Mouse (Mus musculus): Measurements from ENCODE around the gene Gm20696. TPM values are rescaled to one million over a fixed set of nuclear protein-coding genes. Genes with fewer than 3 reads are reported as not detected.
A peak's percentile ranks its signal among the peaks of the same experiment; 100 is the strongest.

Gm20696 gene
- polyA plus RNA-seq, 1 experiment = 1.5 TPM

- no peak for DNase-seq (ENCODE audit: extremely low spot score in 1 of 2, low spot score in 1 of 2)
These were observed 417.0 kb downstream of the Gm20696 start for GRCm38 (mm10) chr6:99249496-99250030.

- no peak for DNase-seq (ENCODE audit: extremely low spot score in 1 of 2, low spot score in 1 of 2)
These were observed 418.2 kb downstream of the Gm20696 start for GRCm38 (mm10) chr6:99248396-99248795.

- no peak for DNase-seq (ENCODE audit: extremely low spot score in 1 of 2, low spot score in 1 of 2)
These were observed 424.8 kb downstream of the Gm20696 start for GRCm38 (mm10) chr6:99241625-99242395.

GRCm38 (mm10) chr6:99240764-99241163, 425.8 kb downstream of the Gm20696 start:
- DNase-seq (ENCODE audit: extremely low spot score in 1 of 2, low spot score in 1 of 2) = no peak

- peak in 1 of 2 experiments; percentile 24 for DNase-seq (ENCODE audit: extremely low spot score in 1 of 2, low spot score in 1 of 2)
These were observed 431.0 kb downstream of the Gm20696 start for GRCm38 (mm10) chr6:99235588-99235987.

GRCm38 (mm10) chr6:99233411-99233810, 433.2 kb downstream of the Gm20696 start:
- DNase-seq (ENCODE audit: extremely low spot score in 1 of 2, low spot score in 1 of 2) = no peak

GRCm38 (mm10) chr6:99228336-99228870, 438.2 kb downstream of the Gm20696 start:
- DNase-seq (ENCODE audit: extremely low spot score in 1 of 2, low spot score in 1 of 2) = no peak

- no peak for DNase-seq (ENCODE audit: extremely low spot score in 1 of 2, low spot score in 1 of 2)
These were observed 445.4 kb downstream of the Gm20696 start for GRCm38 (mm10) chr6:99221147-99221546.

DNA sequence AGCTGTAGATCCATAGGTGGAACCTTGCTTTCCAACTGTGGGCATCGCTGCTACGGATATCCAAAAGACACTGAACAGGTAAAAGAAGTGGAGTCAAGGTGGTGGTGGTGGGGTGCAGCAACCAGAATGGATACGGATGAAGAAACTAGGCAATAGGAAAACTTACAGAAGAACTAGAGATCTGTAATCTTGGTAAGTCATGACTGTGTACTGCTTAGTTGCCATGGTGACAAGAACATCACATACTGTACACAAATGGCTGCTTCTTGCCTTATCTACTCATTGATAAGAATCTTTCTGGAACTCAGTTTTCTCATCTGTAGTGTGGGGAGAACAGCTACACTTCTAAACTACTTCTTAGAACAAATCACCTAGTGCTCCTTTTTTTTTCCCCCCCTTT, 446.1 kb downstream of the Gm20696 start:
- DNase-seq (ENCODE audit: extremely low spot score in 1 of 2, low spot score in 1 of 2) = no peak

DNA sequence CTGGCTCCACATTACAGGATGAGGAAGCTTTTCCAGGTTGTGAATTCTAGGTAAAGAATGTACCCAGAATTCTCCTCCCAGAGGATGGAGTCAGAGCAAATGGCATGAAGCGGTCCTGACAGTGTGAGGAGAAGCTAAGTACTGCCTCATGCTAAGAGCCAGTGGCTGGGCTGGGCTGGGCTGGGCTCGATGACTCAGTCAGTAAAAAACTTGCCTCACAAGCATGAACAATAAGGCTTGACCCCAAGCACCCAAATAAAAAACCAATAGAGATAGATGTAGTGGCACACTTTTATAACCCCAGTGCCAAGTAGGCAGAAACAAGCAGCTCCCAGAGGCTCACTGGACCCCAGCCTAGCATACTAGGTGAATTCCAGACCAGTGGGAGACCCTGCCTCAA, 448.8 kb downstream of the Gm20696 start:
- no peak for DNase-seq (ENCODE audit: extremely low spot score in 1 of 2, low spot score in 1 of 2)

DNA sequence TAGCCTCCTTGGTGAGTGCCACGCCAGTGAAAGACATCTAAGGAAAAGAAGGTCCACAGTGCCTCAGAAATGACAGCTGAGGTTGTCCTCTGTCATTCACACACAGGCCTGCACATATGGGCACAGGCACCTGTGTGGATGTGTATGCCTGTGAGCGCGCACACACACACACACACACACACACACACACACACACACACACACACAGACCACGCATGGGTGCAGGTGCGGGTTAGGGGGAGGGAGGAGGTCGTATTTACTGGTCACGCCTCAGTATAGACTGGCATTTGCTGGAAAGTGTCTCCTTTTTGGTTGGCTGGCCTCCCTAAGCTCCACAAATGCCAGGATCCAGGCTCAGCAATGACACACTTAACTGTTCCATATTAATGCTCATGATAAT, 449.4 kb downstream of the Gm20696 start:
- no peak for DNase-seq (ENCODE audit: extremely low spot score in 1 of 2, low spot score in 1 of 2)

GRCm38 (mm10) chr6:99212461-99212860, 454.1 kb downstream of the Gm20696 start:
- DNase-seq (ENCODE audit: extremely low spot score in 1 of 2, low spot score in 1 of 2) = no peak

- no peak for DNase-seq (ENCODE audit: extremely low spot score in 1 of 2, low spot score in 1 of 2)
These were observed 454.8 kb downstream of the Gm20696 start for GRCm38 (mm10) chr6:99211663-99212333.

DNA sequence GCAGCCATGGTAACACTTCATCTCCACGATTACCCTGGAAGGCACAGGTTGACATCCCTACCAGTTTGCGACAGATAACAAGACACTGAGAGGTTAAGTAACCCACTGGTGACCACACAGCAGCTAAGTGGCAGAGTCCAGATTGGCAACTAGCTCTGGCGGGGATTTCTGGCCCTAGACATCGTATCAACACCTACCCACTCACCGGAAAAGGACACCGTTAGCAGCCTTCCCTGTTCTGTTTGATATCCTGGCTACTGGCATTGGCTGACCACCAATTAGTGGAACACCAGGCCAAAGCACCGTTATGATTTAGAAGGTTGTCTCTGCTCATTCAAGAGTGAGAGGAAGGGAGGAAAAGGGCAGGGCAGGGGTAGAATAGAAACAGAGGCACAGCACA, 456.4 kb downstream of the Gm20696 start:
- DNase-seq (ENCODE audit: extremely low spot score in 1 of 2, low spot score in 1 of 2) = no peak

Other genes starting within 250 kb of the Gm20696 start
- 49.5 and 53.6 TPM in 2 replicates for gene Foxp1, start 144.1 kb downstream of the Gm20696 start, polyA plus RNA-seq (2012; rRNA removed)
- 20.2 and 21.1 TPM in 2 replicates for gene Eif4e3, start within 50 bp of the Gm20696 start, polyA plus RNA-seq (2012; rRNA removed)
- 25.0 and 31.7 TPM in 2 replicates for gene Gpr27, start 25.9 kb upstream of the Gm20696 start, polyA plus RNA-seq (2012; rRNA removed)
- gene Prok2, start 59.6 kb upstream of the Gm20696 start, polyA plus RNA-seq (2012; rRNA removed) = 1.6 and 1.9 TPM in 2 replicates